Mouse (Mus musculus) gastrocnemius, postnatal 10 days (tissue): ENCODE data around the gene Olfr1066. TPM values are rescaled to one million over a fixed set of nuclear protein-coding genes. Genes with fewer than 3 reads are reported as not detected.
"Not testable (repeated sequence)": the region's sequence is repeated elsewhere in the genome, so short reads cannot be mapped to it uniquely, and the experiment has no call there.

Experiments used
- DNase-seq: peaks from one replicate; pipeline ENCODE4 v3.0.0; 2021; ENCODE audit warnings: mixed read lengths
- long read RNA-seq, 2 experiments: library from polyadenylated mRNA; stranded (forward); transcript quantifications; one replicate each; pipeline ENCODE4 v2.0.0; 2021
- total RNA-seq, 2 experiments: library from RNA; stranded (reverse); gene quantifications; 2 replicates each; pipeline ENCODE4 v1.2.3; 2021

The Olfr1066 gene
- not detected for total RNA-seq
- long read RNA-seq, experiment 1, result 0 reads
- long read RNA-seq, experiment 2, result 0 reads

DNA sequence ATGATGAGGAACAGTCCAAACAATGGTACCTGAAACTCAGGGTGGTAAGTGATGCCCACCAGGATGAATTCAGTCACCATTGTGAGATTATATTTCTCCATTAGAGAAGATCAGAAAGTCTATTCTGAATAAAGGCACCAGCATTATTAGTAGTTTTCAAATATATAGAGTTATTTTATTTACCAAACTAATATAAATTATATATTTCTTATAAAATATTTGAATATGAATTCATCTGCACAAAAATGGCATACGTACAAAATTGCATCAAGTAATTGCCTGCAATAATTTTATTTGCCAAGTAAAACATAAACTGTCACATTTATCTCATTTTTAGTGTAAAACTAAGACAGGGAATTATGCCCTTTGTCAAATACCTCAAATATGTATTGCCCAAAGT lies at the start of gene Olfr1066:
Gene Olfr1066 (minus strand): TSS at position 101 of the 400 bp plus-strand sequence.
- DNase-seq, result no peak

DNA sequence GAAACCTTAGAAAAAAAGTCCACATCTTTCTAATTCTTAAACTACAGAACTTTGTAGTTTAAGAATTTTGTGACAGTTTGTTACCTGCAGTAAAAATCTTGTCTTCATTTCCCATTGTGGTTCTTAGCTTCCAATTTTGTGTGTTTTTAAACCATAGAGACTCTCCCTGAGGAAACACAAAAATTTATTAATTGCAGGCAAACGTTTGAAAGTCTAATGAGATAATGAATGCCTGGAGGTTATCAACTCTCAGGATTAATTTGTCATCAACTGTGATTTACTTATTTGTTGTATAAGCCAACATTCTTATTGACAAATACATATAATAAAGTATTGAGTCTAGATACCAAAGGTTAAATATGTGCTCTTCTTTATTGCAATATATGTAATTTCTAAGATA lies 31.2 kb upstream of the Olfr1066 start, which contains the start of gene Olfr228:
Gene Olfr228 (minus strand): TSS at position 101 of the 400 bp plus-strand sequence.
- no peak for DNase-seq

GRCm38 (mm10) chr2:86464442-86465109 lies 8.5 kb upstream of the Olfr1066 start:
- peak; percentile 35 for DNase-seq

DNA sequence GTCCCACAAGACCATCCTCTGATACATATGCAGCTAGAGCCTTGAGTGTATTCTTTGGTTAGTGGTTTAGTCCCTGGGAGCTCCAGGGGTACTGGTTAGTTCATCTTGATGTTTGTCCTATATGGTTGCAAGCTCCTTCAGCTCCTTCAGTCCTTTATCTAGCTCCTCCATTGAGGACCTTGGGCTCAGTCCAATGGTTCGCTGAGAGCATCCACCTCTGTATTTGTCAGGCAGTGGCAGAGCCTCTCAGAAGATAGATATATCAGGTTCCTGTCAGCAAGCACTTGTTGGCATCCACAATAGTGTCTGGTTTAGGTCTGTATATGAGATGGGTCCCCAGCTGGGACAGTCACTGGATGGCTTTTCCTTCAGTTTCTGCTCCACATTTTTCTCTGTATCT lies 4.4 kb upstream of the Olfr1066 start:
- DNase-seq, result no peak

DNA sequence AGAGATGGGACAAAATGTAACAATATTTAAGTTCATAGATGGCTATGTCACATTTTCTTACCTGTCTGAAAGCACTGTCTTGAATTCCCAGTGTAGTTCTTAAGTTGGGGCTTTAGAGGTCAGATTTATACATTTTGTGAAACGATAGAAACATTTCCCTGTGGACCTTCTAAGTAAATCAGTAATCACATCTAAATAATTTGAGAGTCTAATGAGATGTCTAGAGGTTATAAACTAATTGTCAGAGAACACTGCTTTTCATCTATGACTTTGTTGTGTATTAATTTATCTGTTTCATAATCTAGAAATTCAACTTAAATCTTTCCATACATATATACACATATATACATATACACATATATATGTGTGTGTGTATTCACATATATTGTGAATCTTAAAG lies 5.6 kb downstream of the Olfr1066 start, which contains the start of gene Olfr1065:
Gene Olfr1065 (minus strand): TSS at position 101 of the 400 bp plus-strand sequence.
- not testable (repeated sequence) for DNase-seq

GRCm38 (mm10) chr2:86442101-86442500 lies 14.0 kb downstream of the Olfr1066 start:
- DNase-seq, result not testable (repeated sequence)

- DNase-seq, result not testable (repeated sequence)
Observed at GRCm38 (mm10) chr2:86428511-86428910, 27.6 kb downstream of the Olfr1066 start.

DNA sequence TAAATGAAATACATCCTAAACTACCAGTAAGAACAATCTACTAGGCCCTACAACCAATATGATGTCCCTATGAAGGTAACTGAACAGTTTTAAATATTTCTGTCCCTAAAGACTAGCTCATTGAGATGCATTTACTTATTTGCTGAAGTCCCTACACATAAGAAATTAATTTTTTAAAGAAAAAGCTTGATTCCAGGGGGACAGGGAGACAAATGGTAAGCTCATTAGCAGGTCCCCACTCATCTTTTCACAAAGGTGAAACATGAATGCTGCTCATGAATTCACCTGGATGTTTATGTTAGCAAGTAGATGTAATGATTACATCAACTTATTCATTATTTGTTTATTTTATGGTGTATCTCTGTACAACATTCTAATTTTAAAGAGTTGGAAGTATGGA lies 29.4 kb downstream of the Olfr1066 start, which contains the start of gene Olfr1062:
Gene Olfr1062 (minus strand): TSS at position 101 of the 400 bp plus-strand sequence.
- DNase-seq, result not testable (repeated sequence)

- DNase-seq, result no peak
Observed at GRCm38 (mm10) chr2:86413950-86414349, 42.1 kb downstream of the Olfr1066 start, which contains the start of gene Olfr1061. Olfr1061 (minus strand) TSS chr2:86414050.

Other genes with a start within 250 kb of the Olfr1066 start
- gene Olfr1046, start 237.0 kb downstream of the Olfr1066 start, total RNA-seq, result not detected
- not detected for gene Olfr1047, start 224.9 kb downstream of the Olfr1066 start, total RNA-seq
- not detected for gene Olfr1048, start 216.0 kb downstream of the Olfr1066 start, total RNA-seq
- gene Olfr1049, start 197.9 kb downstream of the Olfr1066 start, total RNA-seq, result not detected
- not detected for gene Olfr1051, start 177.2 kb downstream of the Olfr1066 start, total RNA-seq
- gene Olfr1052, start 163.8 kb downstream of the Olfr1066 start, total RNA-seq, result not detected
- not detected for gene Olfr1053, start 141.0 kb downstream of the Olfr1066 start, total RNA-seq
- not detected for gene Olfr1054, start 120.8 kb downstream of the Olfr1066 start, total RNA-seq
- gene Olfr1055, start 106.0 kb downstream of the Olfr1066 start, total RNA-seq, result not detected
- gene Olfr1056, start 93.8 kb downstream of the Olfr1066 start, total RNA-seq, result not detected
- not detected for gene Olfr1057, start 77.9 kb downstream of the Olfr1066 start, total RNA-seq
- not detected for gene Olfr1058, start 67.7 kb downstream of the Olfr1066 start, total RNA-seq
- not detected for gene Olfr1061, start 42.2 kb downstream of the Olfr1066 start, total RNA-seq
- not detected for gene Olfr1062, start 29.5 kb downstream of the Olfr1066 start, total RNA-seq
- not detected for gene Olfr1065, start 5.7 kb downstream of the Olfr1066 start, total RNA-seq
- gene Olfr228, start 31.1 kb upstream of the Olfr1066 start, total RNA-seq, result not detected
- not detected for gene Olfr1076, start 52.2 kb upstream of the Olfr1066 start, total RNA-seq
- gene Olfr1079, start 86.2 kb upstream of the Olfr1066 start, total RNA-seq, result not detected
- not detected for gene Olfr1080, start 102.0 kb upstream of the Olfr1066 start, total RNA-seq
- not detected for gene Olfr1082, start 142.7 kb upstream of the Olfr1066 start, total RNA-seq
- gene Olfr1084, start 183.5 kb upstream of the Olfr1066 start, total RNA-seq, result not detected
- gene Olfr1085, start 205.8 kb upstream of the Olfr1066 start, total RNA-seq, result not detected
- gene Olfr1086, start 223.8 kb upstream of the Olfr1066 start, total RNA-seq, result not detected
- not detected for gene Olfr1087, start 242.1 kb upstream of the Olfr1066 start, total RNA-seq